Mouse (Mus musculus) lung, adult 2 months (tissue): ENCODE measurements at regions not wholly inside any gene's neighbourhood (a gene's known extent, or its start where the extent isn't known, plus 50 kb on each side); places are given as distances from the start of the nearest gene placed in this dataset.

Source experiments
- DNase-seq: peaks from one replicate; pipeline ENCODE4 v3.0.0; 2022
- H3K4me1 ChIP-seq: fragments of 200-500 bp; 2 replicates; pipeline ENCODE4 v1.6.1; 2011; ENCODE audit warnings: low read length; ENCODE audit not compliant: control insufficient read depth, insufficient read depth
- H3K4me3 ChIP-seq: fragments of 200-500 bp; replicated peaks from 2 replicates; pipeline ENCODE3; 2011; ENCODE audit warnings: low read depth, mild to moderate bottlenecking, control low read depth, low read length; ENCODE audit errors: extremely low read depth
- CTCF ChIP-seq: fragments of 200-500 bp; IDR thresholded peaks from 2 replicates; pipeline ENCODE4 v1.5.1; 2011; ENCODE audit warnings: mild to moderate bottlenecking, low read length, control low read depth; ENCODE audit not compliant: insufficient read depth
- POLR2A ChIP-seq: fragments of 200-500 bp; IDR thresholded peaks from 2 replicates; pipeline ENCODE4 v1.6.1; 2011; ENCODE audit warnings: low read depth, mild to moderate bottlenecking, control low read depth, low read length, borderline replicate concordance; ENCODE audit errors: extremely low read depth
- WGBS: fragments of 180-500 bp; shearing (Covaris S2); methylation state at CpG from one replicate; pipeline ENCODE4 v1.1.7; 2018; 5-methylcytosine and 5-hydroxymethylcytosine counted together

DNA sequence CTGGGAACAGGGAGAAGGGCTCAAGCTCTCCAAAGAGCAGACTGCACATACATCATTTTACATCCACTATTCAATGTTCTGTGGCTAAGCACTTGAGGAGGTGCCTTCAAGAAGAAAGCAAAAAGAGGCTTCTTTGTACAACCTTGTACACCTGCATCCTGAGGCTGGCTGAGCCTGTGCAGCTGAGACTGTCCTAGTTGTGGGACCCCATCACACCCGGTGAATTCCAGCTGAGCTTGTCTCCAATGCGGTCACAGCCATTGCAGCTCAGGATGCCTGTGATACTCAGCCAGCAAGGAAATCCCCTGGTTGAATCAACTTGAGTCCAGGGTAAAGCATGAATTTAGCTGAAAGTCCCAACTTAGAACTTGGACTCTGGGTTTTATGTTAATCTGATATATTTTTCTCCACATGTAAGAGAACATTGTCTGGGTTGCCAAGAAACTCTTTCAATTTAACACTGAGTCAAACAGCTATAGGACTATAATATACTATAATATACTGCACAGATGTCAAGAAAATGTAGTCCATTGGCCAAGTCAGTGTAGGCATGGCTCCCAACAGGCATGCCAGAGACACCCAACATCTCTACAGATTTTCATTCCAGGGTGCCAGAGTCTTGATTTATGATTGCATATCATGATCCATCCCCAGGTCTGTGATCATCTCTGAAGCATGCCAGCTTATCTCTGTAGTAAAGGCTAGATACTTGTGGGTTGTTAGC is 599.2 kb downstream of the Pard3 start:
- 91% methylated on average over 2 of the region's 2 CpGs for WGBS
- Histone ChIP-seq H3K4me1 (no peaks in the 10 kb centered on the region; the same call in 1 of the 2 replicates), H3K4me3 (no peak overlapping the region)
- TF ChIP-seq CTCF (no peak), POLR2A (no peak)
- no peak for DNase-seq

DNA sequence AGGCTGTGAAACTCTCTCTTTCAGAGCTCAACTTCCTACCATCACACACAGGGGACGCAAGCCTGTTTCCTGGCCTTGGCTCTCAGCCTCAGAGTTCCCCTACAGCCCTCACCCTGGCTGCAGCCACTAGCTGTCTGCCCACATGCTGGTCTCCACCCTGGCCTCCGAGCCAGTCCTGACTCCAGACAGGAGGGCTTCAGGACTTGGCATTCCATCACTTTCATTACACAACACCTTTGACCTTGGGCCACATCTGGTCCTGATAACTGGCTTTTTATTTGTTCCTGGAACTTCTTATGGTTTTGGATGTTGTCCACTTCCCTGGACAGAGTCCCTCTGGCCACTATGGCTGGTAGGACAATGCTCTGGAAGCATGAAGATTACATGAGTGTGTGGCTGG is 602.9 kb downstream of the Pard3 start:
- Histone ChIP-seq H3K4me1 (no peaks in the 10 kb centered on the region; the same call in 1 of the 2 replicates), H3K4me3 (no peak overlapping the region)
- TF ChIP-seq CTCF (no peak), POLR2A (no peak)
- 48% methylated on average over 2 of the region's 2 CpGs for WGBS
- no peak for DNase-seq

- H3K4me3 ChIP-seq: no peak overlapping the region
- no peak for DNase-seq
- WGBS: 63% methylated on average over 2 of the region's 2 CpGs
These were observed 605.3 kb downstream of the Pard3 start for GRCm38 (mm10) chr8:127668991-127669390.

GRCm38 (mm10) chr8:127674063-127674462 is 610.4 kb downstream of the Pard3 start:
- H3K4me3 ChIP-seq: no peak overlapping the region
- H3K4me1 ChIP-seq: no peaks in the 10 kb centered on the region; the same call in 1 of the 2 replicates
- WGBS: 52% methylated on average over 1 of the region's 1 CpGs
- TF ChIP-seq CTCF (no peak), POLR2A (no peak)
- DNase-seq: no peak

More at GRCm38 (mm10) chr8:127668991-127669390, 605.3 kb downstream of the Pard3 start:
- H3K4me1 ChIP-seq: no peaks in the 10 kb centered on the region; the same call in 1 of the 2 replicates
- TF ChIP-seq CTCF (no peak), POLR2A (no peak)

DNA sequence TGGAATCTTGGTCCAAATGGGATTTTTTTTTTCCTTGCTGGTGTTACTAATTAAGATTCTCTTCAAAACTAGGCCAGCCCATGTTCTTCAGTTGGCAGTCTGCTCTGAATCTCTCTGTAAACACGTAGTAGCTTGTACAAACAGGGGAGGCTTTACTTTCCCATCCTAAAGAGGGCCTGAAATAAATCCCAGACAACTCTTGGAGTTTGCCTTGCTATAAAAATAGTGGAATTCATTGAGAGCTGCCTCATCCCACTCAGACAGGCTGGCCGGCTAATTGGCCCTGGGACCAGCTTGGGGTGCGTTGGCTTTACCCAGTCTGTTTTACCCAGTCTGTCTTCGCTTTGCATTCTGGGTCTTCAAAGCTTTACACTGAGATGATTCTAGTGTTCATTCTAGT is 611.7 kb downstream of the Pard3 start:
- no peak for DNase-seq
- no peak overlapping the region for H3K4me3 ChIP-seq
- TF ChIP-seq CTCF: no peak
- TF ChIP-seq POLR2A: no peak
- 78% methylated on average over 4 of the region's 4 CpGs for WGBS
- H3K4me1 ChIP-seq: no peaks in the 10 kb centered on the region; the same call in 1 of the 2 replicates

GRCm38 (mm10) chr8:127680205-127680604 is 616.5 kb downstream of the Pard3 start:
- no peaks in the 10 kb centered on the region for H3K4me1 ChIP-seq
- no peak overlapping the region for H3K4me3 ChIP-seq
- no peak for TF ChIP-seq CTCF
- 47% methylated on average over 3 of the region's 3 CpGs for WGBS
- no peak for DNase-seq

DNA sequence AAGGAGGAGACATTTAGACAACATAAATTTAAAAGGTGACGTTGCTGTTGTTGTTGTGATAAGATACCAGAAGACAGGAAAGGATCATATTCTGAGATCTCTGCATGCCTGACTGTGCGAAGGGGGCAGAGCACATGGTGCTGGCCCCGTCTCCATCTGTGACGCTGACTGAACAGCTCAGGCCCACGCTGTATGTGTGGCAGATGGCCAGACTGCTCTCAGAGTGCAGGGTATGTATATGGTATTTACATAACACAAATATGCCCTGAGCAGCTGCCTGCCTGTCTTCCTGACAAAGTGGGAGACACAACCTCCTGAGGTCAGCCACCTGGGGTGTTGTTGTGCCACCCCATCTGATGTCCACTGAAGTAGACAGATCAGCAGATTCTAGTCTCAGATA is 620.5 kb downstream of the Pard3 start:
- Histone ChIP-seq H3K4me1 (no peaks in the 10 kb centered on the region), H3K4me3 (no peak overlapping the region)
- TF ChIP-seq CTCF (no peak), POLR2A (no peak)
- DNase-seq: no peak
- 55% methylated on average over 5 of the region's 5 CpGs for WGBS

- TF ChIP-seq POLR2A (no peak), CTCF (no peak)
- Histone ChIP-seq H3K4me3 (no peak overlapping the region), H3K4me1 (no peaks in the 10 kb centered on the region)
- DNase-seq: no peak
- WGBS: 82% methylated on average over 4 of the region's 4 CpGs
These were observed 627.1 kb downstream of the Pard3 start for GRCm38 (mm10) chr8:127690792-127691191.

DNA sequence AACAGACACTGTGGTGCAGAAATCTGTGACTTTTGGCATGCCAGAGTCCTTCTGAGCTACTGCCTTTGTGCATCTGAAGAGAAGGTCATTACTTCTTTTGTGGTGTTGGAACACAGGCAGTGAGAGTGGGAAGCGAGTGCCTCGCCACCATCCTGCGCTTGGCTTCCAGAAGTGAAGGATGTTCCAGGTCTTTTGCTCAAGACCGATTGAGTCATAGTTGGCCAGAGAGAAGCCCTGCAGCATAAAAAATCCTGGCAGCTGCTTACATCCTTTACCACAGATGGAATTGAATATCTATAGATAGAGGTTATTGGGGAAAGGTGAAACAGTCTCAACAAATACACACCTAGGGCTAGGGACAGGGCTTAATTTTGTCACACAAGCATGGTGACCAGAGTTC is 634.7 kb downstream of the Pard3 start:
- TF ChIP-seq CTCF (no peak), POLR2A (no peak)
- Histone ChIP-seq H3K4me1 (no peaks in the 10 kb centered on the region; the same call in 1 of the 2 replicates), H3K4me3 (no peak overlapping the region)
- WGBS: 76% methylated on average over 4 of the region's 4 CpGs
- DNase-seq: no peak

GRCm38 (mm10) chr8:127704406-127704805 is 640.7 kb downstream of the Pard3 start:
- no peaks in the 10 kb centered on the region for H3K4me1 ChIP-seq
- no peak for DNase-seq
- TF ChIP-seq CTCF (no peak), POLR2A (no peak)
- WGBS: 72% methylated on average over 4 of the region's 4 CpGs
- no peak overlapping the region for H3K4me3 ChIP-seq
